8 mouse cellular contexts compared by ENCODE assay signal in genomic region chr17:45433419-45434261, GRCm38 (mm10). TPM values are rescaled to one million over a fixed set of nuclear protein-coding genes. Genes with fewer than 3 reads are reported as not detected.
DNase-seq lines count a peak whose midpoint lies in the region; ATAC-seq and TF ChIP-seq lines count a peak whose summit lies in the region.

Gene Cdc5l (minus strand): TSS chr17:45433737.

- peak within 1 kb of the TSS; percentile 98 for H3K27ac ChIP-seq in heart, embryonic 12.5 days (ENCODE audit: poor library complexity, severe bottlenecking)
- H3K27ac ChIP-seq in kidney, postnatal 0 days: peak within 1 kb of the TSS; percentile 99
- peak within 1 kb of the TSS; percentile 98 for H3K27ac ChIP-seq in liver, embryonic 11.5 days (ENCODE audit: low read depth, low read length)
- H3K27ac ChIP-seq in stomach, embryonic 14.5 days (ENCODE audit: low read length): peak within 1 kb of the TSS; percentile 96

- no peaks in the 10 kb centered on the region for H3K9me3 ChIP-seq in heart, embryonic 12.5 days (replicated peaks)
- H3K9me3 ChIP-seq in kidney, postnatal 0 days (replicated peaks; ENCODE audit: low read length): no peaks in the 10 kb centered on the region
- no peaks in the 10 kb centered on the region for H3K9me3 ChIP-seq in liver, embryonic 11.5 days (ENCODE audit: control insufficient read depth, low read length)
- no peaks in the 10 kb centered on the region for H3K9me3 ChIP-seq in stomach, embryonic 14.5 days (ENCODE audit: control insufficient read depth, low read depth, low read length)

- under 1% methylated on average over 73 of the region's 73 CpGs for WGBS in heart, embryonic 12.5 days
- under 1% methylated on average over 73 of the region's 73 CpGs for WGBS in kidney, postnatal 0 days
- WGBS in liver, embryonic 11.5 days: under 1% methylated on average over 73 of the region's 73 CpGs
- WGBS in stomach, embryonic 14.5 days: under 1% methylated on average over 73 of the region's 73 CpGs

- no peaks in the 10 kb centered on the region for H3K27me3 ChIP-seq in heart, embryonic 12.5 days (replicated peaks)
- H3K27me3 ChIP-seq in kidney, postnatal 0 days (ENCODE audit: insufficient read depth, low read length): no peaks in the 10 kb centered on the region
- H3K27me3 ChIP-seq in liver, embryonic 11.5 days (replicated peaks; ENCODE audit: control insufficient read depth, insufficient read depth, low read length): no peaks in the 10 kb centered on the region
- no peaks in the 10 kb centered on the region for H3K27me3 ChIP-seq in stomach, embryonic 14.5 days (ENCODE audit: control insufficient read depth, insufficient read depth, low read length)

- peak within 1 kb of the TSS; percentile 94 for H3K4me3 ChIP-seq in heart, embryonic 12.5 days
- H3K4me3 ChIP-seq in kidney, postnatal 0 days (replicated peaks; ENCODE audit: low read depth, low read length): peak within 1 kb of the TSS; percentile 94
- H3K4me3 ChIP-seq in liver, embryonic 11.5 days (ENCODE audit: low read depth, low read length): peak within 1 kb of the TSS; percentile 97
- H3K4me3 ChIP-seq in stomach, embryonic 14.5 days (ENCODE audit: low read depth, low read length): peak within 1 kb of the TSS; percentile 93

- H3K9ac ChIP-seq in heart, embryonic 12.5 days: peak within 1 kb of the TSS; percentile 89
- H3K9ac ChIP-seq in kidney, postnatal 0 days (ENCODE audit: low read depth, low read length): peak within 1 kb of the TSS; percentile 93
- H3K9ac ChIP-seq in liver, embryonic 11.5 days (ENCODE audit: low read depth, low read length): peak within 1 kb of the TSS; percentile 94
- H3K9ac ChIP-seq in stomach, embryonic 14.5 days (replicated peaks; ENCODE audit: low read depth, low read length): peak within 1 kb of the TSS; percentile 85

- peak; percentile 42 for TF ChIP-seq CTCF in kidney, postnatal 0 days (IDR thresholded peaks at IDR 0.05; ENCODE audit: low read depth)

- peak within 1 kb of the TSS; percentile 92 for H3K4me2 ChIP-seq in heart, embryonic 12.5 days
- peak within 1 kb of the TSS; percentile 85 for H3K4me2 ChIP-seq in kidney, postnatal 0 days (ENCODE audit: low read length)
- H3K4me2 ChIP-seq in liver, embryonic 11.5 days: peak within 1 kb of the TSS; percentile 80
- H3K4me2 ChIP-seq in stomach, embryonic 14.5 days (replicated peaks; ENCODE audit: low read depth, low read length): peak within 1 kb of the TSS; percentile 64

- H3K36me3 ChIP-seq in heart, embryonic 12.5 days: peaks cover 13% of the 10 kb centered on the region
- H3K36me3 ChIP-seq in kidney, postnatal 0 days (ENCODE audit: insufficient read depth, low read length): peaks cover 2% of the 10 kb centered on the region; the same call in 1 of the 2 replicates
- H3K36me3 ChIP-seq in liver, embryonic 11.5 days (ENCODE audit: control insufficient read depth, insufficient read depth, low read length): no peaks in the 10 kb centered on the region
- H3K36me3 ChIP-seq in stomach, embryonic 14.5 days (ENCODE audit: control insufficient read depth, insufficient read depth, low read length): peaks cover 4% of the 10 kb centered on the region; the same call in 1 of the 2 replicates

- H3K4me1 ChIP-seq in heart, embryonic 12.5 days (replicated peaks): peaks cover 18% of the 10 kb centered on the region
- peaks cover 16% of the 10 kb centered on the region for H3K4me1 ChIP-seq in kidney, postnatal 0 days (replicated peaks; ENCODE audit: insufficient read depth, low read length)
- peaks cover 15% of the 10 kb centered on the region for H3K4me1 ChIP-seq in liver, embryonic 11.5 days (replicated peaks; ENCODE audit: control insufficient read depth, insufficient read depth, low read length)
- peaks cover 12% of the 10 kb centered on the region for H3K4me1 ChIP-seq in stomach, embryonic 14.5 days (ENCODE audit: control insufficient read depth, insufficient read depth, low read length)

- DNase-seq in CD4-positive helper T cell, adult 2 months (ENCODE audit: low read depth, low spot score): peak; percentile 97
- DNase-seq in brain, embryonic 18.5 days (ENCODE audit: low read depth, low spot score): peak; percentile 97
- DNase-seq in kidney, postnatal 0 days (ENCODE audit: low spot score): peak; percentile 99
- peak; percentile 95 for DNase-seq in liver, embryonic 11.5 days (ENCODE audit: low spot score)
- DNase-seq in naive thymus-derived CD4-positive, alpha-beta T cell, adult 2 months (ENCODE audit: low read depth): peak; percentile 98

- peak; percentile 97 for ATAC-seq in erythroid progenitor cell, adult 5-6 weeks (replicated peaks; ENCODE audit: low FRiP score, poor library complexity, severe bottlenecking)
- peak; percentile 97 for ATAC-seq in heart, embryonic 12.5 days (ENCODE audit: insufficient number of reproducible peaks, low FRiP score)
- ATAC-seq in kidney, postnatal 0 days (replicated peaks; ENCODE audit: low FRiP score, low read depth): peak; percentile 98
- ATAC-seq in liver, embryonic 11.5 days (replicated peaks; ENCODE audit: low FRiP score): peak; percentile 97
- ATAC-seq in stomach, embryonic 14.5 days (ENCODE audit: insufficient number of reproducible peaks, insufficient read depth, low FRiP score, low read depth): peak; percentile 97

RNA-seq across cellular contexts. Expression of gene Cdc5l, which starts in this region (rescaled TPM):
- 62.7 and 113 TPM in 2 replicates for total RNA-seq in erythroid progenitor cell, adult 5-6 weeks (2015; ENCODE audit: low replicate concordance)
- 52.3 and 102 TPM in 2 replicates for total RNA-seq in erythroid progenitor cell, adult 5-6 weeks (2017; ENCODE audit: low replicate concordance)
- 49.9 and 53.0 TPM in 2 replicates for polyA plus RNA-seq in heart, embryonic 12.5 days (2016; fragmentation: Nextera tagmentation; extraction: Ambion mirVana)
- 47.4 and 48.7 TPM in 2 replicates for polyA plus RNA-seq in kidney, postnatal 0 days (2015; fragmentation: Nextera tagmentation; extraction: Ambion mirVana)
- polyA plus RNA-seq in liver, embryonic 11.5 days (2014; fragmentation: Nextera tagmentation; extraction: Ambion mirVana): 62.1 and 68.1 TPM in 2 replicates
- polyA plus RNA-seq in stomach, embryonic 14.5 days (2014; fragmentation: Nextera tagmentation; extraction: Ambion mirVana): 66.6 and 72.3 TPM in 2 replicates

Comparison
In these comparisons a context has a peak if more than half of its experiments do, and no peak if none do; other contexts are left out.
1. Peak in every context shown above with its lines: DNase-seq, ATAC-seq, H3K4me3 ChIP-seq and H3K27ac ChIP-seq.